Mouse (Mus musculus) embryo, embryonic 11.5 days (tissue): ENCODE measurements around the gene Slc3a2.
A peak's percentile ranks its signal among the peaks of the same experiment; 100 is the strongest.
"Not testable (repeated sequence)": the region's sequence is repeated elsewhere in the genome, so short reads cannot be mapped to it uniquely, and the experiment has no call there.

Experiments
- DNase-seq: peaks from one replicate; pipeline ENCODE4 v3.0.0-alpha.2; 2012; ENCODE audit warnings: low read depth, low spot score

Slc3a2 gene

DNA sequence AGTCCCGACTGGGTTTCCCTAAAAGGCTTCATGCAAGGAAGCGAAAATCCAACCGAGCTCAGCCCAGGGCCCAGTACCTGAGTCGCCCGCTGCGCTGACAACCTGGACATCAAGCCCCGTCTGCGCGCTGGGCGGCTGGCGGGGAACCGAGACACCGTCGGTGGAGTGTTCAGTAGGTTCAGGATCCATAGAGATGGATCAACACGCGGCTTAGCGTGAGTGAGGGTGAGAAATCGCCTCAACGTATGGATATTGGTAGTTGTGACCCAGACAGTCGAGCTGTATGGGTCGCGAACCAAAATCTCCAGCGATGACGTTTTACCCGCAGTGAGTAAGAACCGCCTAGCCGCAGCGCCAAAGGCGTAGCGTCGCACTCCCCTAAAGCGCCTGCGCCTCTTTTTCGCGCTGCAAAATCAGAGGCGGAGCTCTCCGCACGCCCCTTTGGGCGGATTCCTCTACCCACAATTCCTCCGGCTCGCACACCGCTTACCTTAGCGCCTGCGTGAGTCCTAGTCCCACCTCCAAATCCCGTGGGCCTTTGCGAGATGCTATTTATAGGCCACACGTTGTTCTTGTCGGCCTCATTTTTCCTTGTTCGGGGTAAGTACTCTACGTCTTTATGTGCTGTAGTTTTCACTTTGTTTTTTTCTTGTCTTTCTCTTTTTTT, at the start of gene Slc3a2:
TSS of gene Slc3a2 (minus strand) at position 463 of the 667 bp plus-strand sequence.
- peak; percentile 96 for DNase-seq

DNA sequence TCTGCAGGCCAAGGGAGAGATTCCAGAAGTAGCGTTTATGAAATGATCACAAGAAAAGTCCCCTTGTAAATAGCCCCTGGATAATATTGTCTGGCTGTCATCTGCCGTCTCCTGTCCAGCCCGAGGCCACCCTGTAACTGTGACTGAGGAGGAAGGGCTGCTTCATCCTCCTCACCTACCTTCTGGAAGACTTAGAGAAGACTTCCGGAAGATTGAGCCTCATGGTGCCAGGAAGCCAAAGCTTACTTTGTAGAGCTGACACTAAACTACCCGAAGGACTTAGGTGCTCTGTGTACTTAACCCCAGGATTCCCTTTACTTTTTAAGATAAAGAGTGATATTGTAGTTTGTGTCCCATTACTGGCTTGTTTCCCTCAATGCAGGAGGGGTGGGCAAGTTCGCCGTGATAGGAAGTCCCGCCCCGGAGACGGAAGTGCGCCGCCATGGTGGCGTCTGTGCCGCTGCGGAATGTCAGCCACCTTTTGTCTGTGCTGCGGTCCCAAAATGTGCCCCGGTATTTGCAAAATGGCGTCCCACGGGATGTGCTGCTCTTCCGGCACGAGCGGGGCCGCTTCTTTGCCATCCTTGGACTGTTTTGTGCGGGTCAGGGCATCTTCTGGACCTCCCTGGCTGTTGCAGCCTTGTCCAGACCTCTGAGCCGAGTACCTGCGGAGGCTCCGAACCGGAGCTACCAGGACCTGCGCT, 47.5 kb upstream of the Slc3a2 start, which contains the start of gene Tmem223:
TSS of gene Tmem223 (plus strand) at position 430 of the 704 bp plus-strand sequence.
- peak; percentile 36 for DNase-seq

DNA sequence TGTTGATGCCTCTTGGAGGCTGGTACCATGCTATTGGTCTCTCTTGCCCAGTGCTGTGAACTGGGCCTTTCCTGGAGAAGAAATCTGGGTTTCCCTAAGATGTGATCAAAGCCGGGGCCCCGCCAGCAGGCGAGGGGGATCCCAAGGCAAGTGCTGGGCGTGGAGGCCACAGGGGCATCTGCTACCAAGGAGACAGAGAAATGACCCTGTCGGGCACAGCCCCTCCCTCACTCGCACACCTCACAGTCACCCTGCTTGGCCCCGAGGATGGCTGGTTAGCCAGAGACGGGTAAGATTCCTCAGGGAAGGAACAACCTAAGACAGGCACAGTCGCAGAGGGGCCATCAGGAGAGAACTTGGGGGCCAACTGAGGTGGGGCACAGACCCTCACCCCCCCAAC, 42.4 kb upstream of the Slc3a2 start:
- DNase-seq, result no peak

DNA sequence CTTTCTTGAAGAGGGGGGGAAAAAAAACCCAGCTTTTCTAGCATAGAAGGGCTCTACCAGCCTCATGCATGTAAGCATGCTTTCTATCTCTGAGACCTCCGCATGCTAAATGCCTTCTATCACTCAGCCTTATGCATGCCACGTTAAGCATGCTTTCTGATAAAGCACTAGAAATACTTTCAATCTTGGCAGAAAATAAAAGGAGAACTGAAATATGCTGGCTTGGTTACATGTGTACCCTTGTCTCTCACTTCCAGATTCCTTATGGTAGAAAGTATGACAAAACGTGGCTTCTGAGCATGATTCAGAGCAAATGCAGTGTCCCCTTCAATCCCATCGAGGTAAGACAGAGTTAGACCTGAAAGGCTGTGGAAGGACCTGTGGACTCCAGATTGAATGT, 40.1 kb upstream of the Slc3a2 start:
- no peak for DNase-seq

DNA sequence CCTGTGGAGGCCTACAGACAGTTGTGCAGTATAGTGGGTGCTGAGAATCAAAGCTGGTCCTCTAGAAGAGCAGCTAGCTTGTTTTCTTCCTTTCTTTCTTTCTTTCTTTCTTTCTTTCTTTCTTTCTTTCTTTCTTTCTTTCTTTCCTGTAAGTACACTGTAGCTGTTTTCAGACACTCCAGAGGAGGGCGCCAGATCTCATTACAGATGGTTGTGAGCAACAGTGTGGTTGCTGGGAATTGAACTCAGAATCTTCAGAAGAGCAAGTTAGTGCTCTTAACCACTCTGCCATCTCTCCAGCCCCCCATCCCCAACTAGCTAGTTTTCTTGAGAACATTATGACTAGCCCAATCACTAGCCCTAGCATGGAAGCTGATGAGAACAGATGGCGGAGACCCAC, 37.6 kb upstream of the Slc3a2 start:
- DNase-seq, result no peak

DNA sequence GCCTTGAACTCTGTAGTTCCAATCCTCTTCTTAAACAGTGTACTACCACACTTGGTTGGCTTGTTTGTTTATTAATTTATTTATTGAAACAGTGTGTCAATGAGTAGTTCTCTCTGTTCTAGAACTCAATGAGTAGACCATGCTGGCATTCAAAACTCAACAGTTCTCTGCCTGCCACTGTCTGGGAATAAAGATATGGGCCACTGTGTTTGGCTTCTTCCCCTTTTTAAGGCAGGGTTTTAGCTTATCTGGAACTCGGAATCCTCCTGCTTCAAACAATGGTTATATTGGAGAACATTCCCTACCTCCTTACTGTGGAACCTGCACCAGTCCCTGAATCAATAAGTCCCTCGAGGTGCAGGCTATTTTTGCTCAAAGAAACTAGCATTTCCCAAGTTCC, 35.7 kb upstream of the Slc3a2 start:
- DNase-seq, result no peak

DNA sequence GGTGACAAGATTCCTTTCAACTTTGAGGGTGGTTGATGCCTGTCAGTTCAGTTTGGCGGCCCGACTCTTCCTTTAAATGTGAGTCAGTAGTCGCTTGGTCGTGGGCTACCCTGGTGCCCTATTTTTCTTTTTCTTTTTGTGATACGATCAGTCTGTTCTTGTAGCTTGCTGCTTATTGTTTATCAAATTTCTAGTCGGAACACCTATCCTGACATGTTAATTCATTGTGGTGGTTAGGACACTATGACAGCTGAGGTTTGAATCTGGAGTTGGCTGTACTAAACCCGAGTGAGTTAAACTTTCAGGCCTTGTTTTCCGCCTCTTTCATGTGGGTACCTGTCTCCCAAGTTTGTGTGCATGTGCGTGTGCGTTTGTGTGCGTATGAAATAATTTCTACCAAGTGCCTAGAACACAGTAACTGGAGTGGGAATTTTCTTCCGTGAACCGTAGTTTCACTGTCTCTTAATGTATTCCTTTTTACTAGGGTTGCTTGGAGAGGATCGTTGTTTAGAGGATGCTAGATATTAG, 34.4 kb upstream of the Slc3a2 start:
- DNase-seq, result no peak

DNA sequence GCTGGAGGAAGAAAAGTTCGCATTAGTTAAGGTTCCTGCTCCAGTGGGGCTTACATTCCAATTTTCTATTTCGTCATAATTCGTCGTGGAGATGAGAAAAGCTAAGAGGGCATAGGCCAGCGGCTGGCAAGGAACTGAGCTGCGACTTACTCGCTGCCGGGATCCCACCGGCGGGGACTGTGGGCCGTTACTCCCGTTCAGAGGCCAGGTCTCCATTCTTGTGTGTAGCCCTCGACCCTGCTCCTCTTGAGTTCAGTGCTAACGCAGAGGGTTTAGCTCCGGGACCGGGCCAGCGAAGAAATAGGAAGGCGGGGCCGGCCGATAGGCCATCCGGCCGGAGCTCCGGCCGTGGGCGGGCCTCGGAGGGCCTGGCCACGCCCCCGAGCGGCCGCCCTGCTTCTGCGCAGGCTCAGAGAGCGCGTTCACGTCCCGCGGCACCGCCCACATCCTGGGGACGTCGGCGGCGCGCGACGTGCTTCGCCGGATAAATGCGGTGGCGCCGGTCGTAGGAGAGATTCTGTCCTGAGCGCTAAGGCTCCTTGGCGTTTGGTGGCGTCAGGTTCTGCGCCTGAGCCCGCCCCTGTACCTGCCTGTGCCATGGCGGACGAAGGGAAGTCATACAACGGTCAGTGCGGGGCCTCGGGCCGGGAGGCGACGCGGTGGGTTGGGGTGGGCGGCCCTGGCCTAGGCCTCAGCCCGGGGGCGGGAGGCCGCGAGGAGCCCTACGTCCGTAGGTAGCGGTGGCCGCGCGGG, 33.6 kb upstream of the Slc3a2 start, which contains the start of gene Nxf1:
TSS of gene Nxf1 (plus strand) at position 439 of the 753 bp plus-strand sequence.
- peak; percentile 94 for DNase-seq

DNA sequence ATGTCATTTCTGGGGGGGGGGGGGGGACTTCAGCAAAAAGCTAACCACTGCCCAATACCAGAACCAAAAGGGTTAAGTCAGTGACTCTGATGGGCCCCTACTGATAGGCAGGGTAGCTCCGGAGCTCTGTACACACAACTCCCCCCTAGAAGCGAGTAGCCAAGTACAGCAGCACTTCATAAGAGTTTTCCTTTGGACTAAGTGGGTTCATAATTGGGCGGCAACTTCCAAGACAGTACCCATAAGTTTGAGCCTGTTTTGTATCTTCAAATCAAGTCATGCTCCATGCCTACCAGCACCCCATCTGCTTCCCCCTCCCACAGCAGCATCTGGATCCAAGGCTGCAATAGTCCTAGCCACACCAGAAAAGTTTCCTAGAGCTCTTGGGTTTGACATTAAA, 32.5 kb upstream of the Slc3a2 start:
- no peak for DNase-seq

DNA sequence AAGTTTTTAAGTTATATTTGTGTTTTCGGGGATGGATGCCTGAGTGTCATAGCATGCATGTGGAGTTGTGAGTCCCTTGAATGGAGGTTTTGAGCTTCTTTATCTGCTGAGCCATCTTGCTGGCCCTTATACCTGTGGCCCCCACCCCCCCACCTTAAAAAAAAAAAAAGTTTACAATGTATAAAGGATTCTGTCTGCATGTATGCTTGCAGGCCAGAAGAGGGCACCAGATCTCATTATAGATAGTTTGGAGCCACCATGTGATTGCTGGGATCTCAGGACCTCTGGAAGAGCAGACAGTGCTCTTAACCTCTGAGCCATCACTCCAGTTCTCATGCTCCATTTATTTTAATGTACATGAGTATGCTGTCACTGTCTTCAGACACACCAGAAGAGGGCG, 24.2 kb upstream of the Slc3a2 start:
- DNase-seq, result no peak

DNA sequence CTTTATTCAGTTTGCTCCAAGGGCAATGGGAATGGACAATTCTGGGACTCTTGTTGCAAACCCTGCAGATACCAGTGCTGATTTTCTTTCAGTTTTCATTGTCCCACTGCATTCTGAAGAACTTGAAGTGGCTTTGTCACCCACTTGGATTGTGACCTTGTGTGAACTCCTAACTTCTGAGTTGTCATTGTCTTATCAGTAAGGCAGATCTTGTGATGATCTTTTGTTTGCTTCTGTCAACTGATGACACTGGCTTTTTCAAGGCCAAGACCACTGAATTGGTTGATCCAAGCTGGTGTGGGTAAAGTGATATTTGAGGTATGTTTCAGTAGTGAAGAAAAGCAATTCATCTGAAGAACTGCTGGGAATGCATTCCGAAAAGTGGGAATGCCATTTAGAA, 22.2 kb upstream of the Slc3a2 start:
- no peak for DNase-seq

DNA sequence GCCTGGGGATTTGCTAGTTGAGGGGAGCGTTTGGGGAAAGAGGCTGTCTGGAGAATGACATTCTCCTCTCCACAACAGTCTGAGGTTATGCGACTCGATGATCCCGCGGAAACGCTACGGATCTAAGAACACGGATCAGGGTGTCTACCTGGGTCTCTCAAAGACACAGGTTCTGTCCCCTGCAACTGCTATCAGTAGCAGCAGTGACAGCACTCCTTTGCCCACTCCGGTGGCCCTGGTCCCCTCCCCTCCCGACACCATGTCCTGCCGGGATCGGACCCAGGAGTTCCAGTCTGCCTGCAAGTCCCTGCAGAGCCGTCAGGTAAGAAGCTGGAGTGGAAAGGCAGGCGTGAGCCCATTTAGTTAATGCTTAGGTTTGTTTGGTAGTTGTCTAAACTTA, 19.0 kb upstream of the Slc3a2 start:
- no peak for DNase-seq

DNA sequence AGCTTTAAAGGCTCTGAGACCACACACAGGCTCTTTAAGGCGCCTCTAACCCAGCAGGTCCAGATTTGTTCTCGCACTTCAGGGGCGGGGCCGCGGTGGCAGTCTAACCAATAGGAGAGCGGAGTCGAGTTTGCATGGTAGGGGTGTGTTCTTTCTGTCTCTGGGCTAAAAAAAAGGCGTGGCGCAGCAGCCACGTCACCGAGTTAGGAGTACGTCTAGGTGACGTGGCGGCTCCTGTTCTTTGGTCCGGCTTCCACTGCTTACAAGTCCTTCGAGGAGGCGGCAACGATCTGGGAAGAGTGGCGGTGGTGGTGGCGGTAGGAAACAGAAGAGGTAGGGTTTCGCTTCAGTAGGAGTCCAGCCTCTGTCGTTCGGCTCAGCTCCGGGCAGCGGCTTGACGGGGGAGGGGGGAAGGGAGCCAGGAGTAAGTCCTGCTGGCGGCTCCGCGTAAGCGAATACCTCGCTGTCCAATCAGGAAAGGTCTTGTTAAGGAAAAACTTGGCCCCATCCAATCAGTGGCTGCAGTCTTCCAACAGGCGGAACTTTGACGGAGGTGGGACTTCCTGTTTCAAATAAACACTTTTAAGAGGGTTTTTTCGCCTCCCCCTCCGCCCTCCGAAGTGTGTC, 18.2 kb upstream of the Slc3a2 start, which contains the start of gene Stx5a:
TSS of gene Stx5a (plus strand) at position 171 of the 627 bp plus-strand sequence.
- DNase-seq, result peak; percentile 95

DNA sequence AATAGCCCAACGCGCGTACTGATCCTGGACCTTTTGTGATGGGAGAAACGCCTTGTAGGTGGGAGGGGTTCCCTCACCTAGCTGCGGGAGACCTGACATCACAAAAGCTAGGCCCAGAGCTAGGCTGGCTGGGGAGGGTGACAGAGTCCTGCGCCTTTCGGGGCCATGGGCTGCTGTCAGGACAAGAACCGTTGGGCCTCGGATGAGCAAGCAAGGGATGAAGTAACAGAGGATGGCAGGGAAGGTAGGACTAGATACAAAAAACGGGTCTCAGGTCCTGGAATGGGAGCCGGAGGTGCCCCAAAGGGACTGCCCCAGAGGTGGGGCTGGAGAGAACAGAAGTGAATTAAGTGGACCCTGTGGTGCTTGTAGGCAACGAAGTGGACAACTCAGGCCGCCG, 17.4 kb upstream of the Slc3a2 start, which contains the start of gene 1700092M07Rik:
TSS of gene 1700092M07Rik (plus strand) at position 116 of the 400 bp plus-strand sequence.
- DNase-seq, result no peak

DNA sequence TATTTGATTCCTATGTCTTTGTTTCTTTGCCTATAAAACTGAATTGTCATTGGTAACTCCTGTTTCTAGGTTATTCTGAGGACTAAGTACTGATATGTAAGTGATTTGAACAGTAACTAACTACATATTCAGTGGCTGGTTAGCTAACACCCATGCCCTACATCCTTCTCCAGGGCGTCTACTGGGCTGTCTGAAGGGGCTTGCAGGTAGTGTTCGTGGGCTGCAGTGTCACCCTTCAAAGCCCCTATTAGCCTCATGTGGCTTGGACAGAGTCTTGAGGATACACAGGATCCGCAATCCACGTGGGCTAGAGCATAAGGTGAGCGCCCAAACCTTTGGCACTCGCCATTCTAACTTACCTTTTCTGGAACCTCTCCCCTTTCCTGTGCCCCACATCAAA, 16.5 kb upstream of the Slc3a2 start:
- DNase-seq, result no peak

DNA sequence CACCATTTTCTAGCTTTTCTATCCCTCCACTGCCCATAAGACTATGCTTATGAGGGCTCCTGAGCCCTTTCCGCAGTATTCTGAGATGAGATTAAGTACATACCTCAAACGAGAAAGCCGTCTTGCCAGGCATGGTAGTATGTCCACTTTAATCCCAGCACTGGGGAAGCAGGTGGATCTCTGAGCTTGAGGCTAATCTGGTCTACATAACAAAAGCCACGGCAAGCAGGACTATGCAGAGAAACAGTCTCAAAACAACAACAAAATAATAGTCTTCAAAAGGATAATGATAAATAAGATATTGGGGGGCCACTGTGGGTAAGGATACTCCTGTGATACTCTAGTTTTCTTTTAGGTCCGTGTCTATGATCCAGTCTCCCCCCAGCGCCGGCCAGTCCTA, 15.7 kb upstream of the Slc3a2 start:
- DNase-seq, result no peak

DNA sequence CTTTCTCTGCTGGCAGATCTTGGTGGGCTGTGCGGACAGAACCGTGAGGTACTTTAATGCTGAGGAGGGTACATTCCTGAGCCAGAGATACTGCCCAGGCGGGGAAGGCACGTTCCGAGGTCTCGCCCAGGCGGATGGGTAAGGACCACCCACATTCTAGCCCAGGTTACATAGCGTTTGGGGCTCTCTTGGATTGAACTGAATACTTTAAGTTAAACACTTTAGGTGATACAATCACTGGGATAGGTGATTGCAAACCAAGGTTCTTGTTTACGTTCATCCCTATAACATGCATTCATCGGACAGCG, 12.9 kb upstream of the Slc3a2 start:
- no peak for DNase-seq

DNA sequence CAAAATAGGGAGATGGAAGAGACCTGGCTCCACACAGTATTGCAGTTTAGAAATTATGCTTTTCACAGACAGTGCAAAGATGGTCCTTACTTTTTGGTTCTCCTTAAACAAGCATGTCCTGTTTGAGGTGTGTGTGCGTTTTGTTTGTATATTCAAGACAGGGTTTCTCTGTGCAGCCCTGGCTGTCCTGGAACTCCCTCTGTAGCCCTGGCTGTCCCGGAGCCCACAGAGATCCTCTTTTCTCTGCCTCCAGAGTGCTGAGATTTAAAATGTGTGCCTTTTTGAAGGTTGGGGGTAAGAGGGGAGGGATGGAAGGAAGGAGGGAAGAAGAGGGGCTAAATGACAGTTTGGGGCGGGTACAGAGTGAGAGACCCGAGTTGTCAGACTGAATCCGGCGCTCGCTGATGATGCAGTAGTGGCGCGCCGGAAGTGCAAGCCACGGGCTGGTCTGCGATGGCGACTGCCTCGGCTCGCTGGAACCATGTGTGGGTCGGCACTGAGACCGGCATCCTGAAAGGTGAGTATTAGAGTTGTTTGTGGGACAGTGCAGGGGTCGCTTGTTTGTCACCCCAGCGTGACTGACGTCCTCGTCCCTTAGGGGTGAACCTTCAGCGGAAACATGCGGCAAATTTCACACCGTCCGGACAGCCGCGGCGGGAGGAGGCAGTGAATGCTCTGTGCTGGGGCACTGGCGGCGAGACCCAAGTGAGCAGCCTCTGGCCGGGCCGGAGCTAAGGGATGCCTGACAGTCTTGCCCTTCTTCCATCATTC, 12.4 kb upstream of the Slc3a2 start, which contains the start of gene Wdr74:
TSS of gene Wdr74 (plus strand) at position 439 of the 771 bp plus-strand sequence.
- DNase-seq, result peak; percentile 90

DNA sequence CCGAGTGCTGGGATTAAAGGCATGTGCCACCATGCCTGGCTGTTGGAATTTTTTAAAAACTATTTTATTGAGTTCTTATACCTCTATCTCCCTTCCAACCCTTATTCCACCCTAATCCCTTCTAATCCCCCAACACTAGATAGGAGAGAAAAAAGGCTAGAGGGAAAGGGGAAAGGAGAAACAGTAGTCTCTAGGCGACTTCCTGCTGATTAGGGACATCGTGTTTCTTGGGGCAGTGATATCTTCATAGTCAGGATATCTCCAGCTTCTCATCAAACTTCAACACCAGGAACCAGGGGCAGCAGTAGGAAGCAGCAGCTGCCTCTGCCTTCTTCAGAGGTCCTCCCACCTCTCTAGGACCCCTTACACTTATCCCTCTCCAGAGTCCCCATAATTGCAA, 11.2 kb upstream of the Slc3a2 start:
- DNase-seq, result no peak

DNA sequence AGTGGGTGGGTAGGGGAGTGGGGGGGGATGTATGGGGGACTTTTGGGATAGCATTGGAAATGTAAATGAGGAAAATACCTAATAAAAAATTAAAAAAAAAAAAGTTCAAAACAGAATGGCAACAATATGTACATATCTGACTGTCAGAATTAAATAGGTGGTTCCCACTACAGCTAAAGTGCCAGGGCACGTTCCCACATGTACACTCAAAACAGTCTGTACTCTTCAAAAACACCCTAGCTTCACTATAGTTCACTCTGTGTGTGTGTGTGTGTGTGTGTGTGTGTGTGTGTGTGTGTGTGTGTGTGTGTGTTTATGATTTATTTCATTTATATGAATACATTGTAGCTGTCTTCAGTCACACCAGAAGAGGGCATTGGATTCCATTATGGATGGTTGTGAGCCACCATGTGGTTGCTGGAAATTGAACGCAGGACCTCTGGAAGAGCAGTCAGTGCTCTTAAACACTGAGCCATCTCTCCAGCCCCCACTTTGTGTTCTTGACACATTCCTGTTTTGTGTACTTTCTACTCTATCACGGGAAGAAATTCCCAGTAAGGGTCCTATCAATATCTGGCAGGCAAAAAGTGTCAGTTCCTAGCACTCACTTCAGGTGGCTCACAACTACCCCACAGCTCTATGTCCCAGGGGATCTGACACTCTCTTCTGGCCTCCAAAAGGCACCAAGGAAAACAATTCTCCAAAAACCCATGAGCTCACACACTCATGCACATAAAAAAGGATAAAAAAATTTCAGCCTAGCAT, 5.3 kb upstream of the Slc3a2 start:
- DNase-seq, result not testable (repeated sequence)
